Comparison of ENCODE assay signal across 8 mouse cellular contexts in genomic region chr8:84731371-84732177, GRCm38 (mm10). TPM values are rescaled to one million over a fixed set of nuclear protein-coding genes. Genes with fewer than 3 reads are reported as not detected.
DNase-seq lines count a peak whose midpoint lies in the region; ATAC-seq and TF ChIP-seq lines count a peak whose summit lies in the region.

No protein-coding gene starts in this region.

- peak overlapping the region; percentile 5; the same call in 1 of the 2 replicates for H3K4me2 ChIP-seq in heart, embryonic 16.5 days (ENCODE audit: low read depth, low read length)
- no peak overlapping the region; the same call in 1 of the 2 replicates for H3K4me2 ChIP-seq in hindbrain, embryonic 11.5 days (replicated peaks; ENCODE audit: low read depth, low read length)
- H3K4me2 ChIP-seq in midbrain, embryonic 14.5 days (ENCODE audit: low read length): no peak overlapping the region

- H3K4me1 ChIP-seq in heart, embryonic 16.5 days (ENCODE audit: control insufficient read depth, insufficient read depth, low read length): peaks cover 71% of the 10 kb centered on the region
- peaks cover 29% of the 10 kb centered on the region for H3K4me1 ChIP-seq in cortical plate, adult 2 months (ENCODE audit: control insufficient read depth, insufficient read depth, low read length)
- H3K4me1 ChIP-seq in hindbrain, embryonic 11.5 days (replicated peaks; ENCODE audit: control insufficient read depth, insufficient read depth, low read length): peaks cover 12% of the 10 kb centered on the region; the same call in 1 of the 2 replicates
- peaks cover 36% of the 10 kb centered on the region for H3K4me1 ChIP-seq in midbrain, embryonic 14.5 days (ENCODE audit: control insufficient read depth, insufficient read depth, low read length)

- no peaks in the 10 kb centered on the region for H3K27me3 ChIP-seq in heart, embryonic 16.5 days (ENCODE audit: control insufficient read depth, insufficient read depth, low read length)
- H3K27me3 ChIP-seq in hindbrain, embryonic 11.5 days (ENCODE audit: control insufficient read depth, insufficient read depth, low read length): peaks cover 37% of the 10 kb centered on the region
- H3K27me3 ChIP-seq in midbrain, embryonic 14.5 days (ENCODE audit: control insufficient read depth, insufficient read depth, low read length): peaks cover 6% of the 10 kb centered on the region; the same call in 1 of the 2 replicates

- peak overlapping the region; percentile 31 for H3K9ac ChIP-seq in heart, embryonic 16.5 days (ENCODE audit: low read length)
- peak overlapping the region; percentile 49 for H3K9ac ChIP-seq in hindbrain, embryonic 11.5 days (ENCODE audit: low read depth, low read length)
- H3K9ac ChIP-seq in midbrain, embryonic 14.5 days (replicated peaks; ENCODE audit: low read length): no peak overlapping the region

- 55% methylated on average over 11 of the region's 11 CpGs for WGBS in heart, embryonic 16.5 days
- WGBS in hindbrain, embryonic 11.5 days: 66% methylated on average over 11 of the region's 11 CpGs
- WGBS in midbrain, embryonic 14.5 days: 59% methylated on average over 11 of the region's 11 CpGs

- no peak for ATAC-seq in heart, embryonic 16.5 days (replicated peaks; ENCODE audit: extremely low read depth, insufficient read depth, low FRiP score)
- no peak for ATAC-seq in hindbrain, embryonic 11.5 days (ENCODE audit: low FRiP score)
- no peak for ATAC-seq in midbrain, embryonic 14.5 days (ENCODE audit: low FRiP score, low TSS enrichment)

- DNase-seq in heart, postnatal 14 days: no peak
- DNase-seq in hindbrain, embryonic 11.5 days (ENCODE audit: low spot score): no peak
- no peak for DNase-seq in midbrain, embryonic 14.5 days
- no peak for DNase-seq in layer of hippocampus, adult 11-12 months (ENCODE audit: low spot score)
- no peak for DNase-seq in frontal cortex, postnatal 14 days (ENCODE audit: low spot score in 2 of 2)
- DNase-seq in kidney, adult 11 months: no peak

- peak overlapping the region; percentile 86 for H3K27ac ChIP-seq in heart, embryonic 16.5 days (ENCODE audit: low read length)
- peak overlapping the region; percentile 92 for H3K27ac ChIP-seq in cortical plate, adult 2 months (ENCODE audit: insufficient read depth, low read length)
- H3K27ac ChIP-seq in hindbrain, embryonic 11.5 days (ENCODE audit: low read depth, low read length): peak overlapping the region; percentile 62
- peak overlapping the region; percentile 78 for H3K27ac ChIP-seq in midbrain, embryonic 14.5 days (replicated peaks; ENCODE audit: low read depth, low read length)

- intact Hi-C loops in heart, postnatal 14 days (cut with DNase I): no loop called here

- no peaks in the 10 kb centered on the region for H3K36me3 ChIP-seq in heart, embryonic 16.5 days (ENCODE audit: control insufficient read depth, insufficient read depth)
- H3K36me3 ChIP-seq in hindbrain, embryonic 11.5 days (ENCODE audit: control insufficient read depth, insufficient read depth, low read length): no peaks in the 10 kb centered on the region
- no peaks in the 10 kb centered on the region for H3K36me3 ChIP-seq in midbrain, embryonic 14.5 days (ENCODE audit: control insufficient read depth, insufficient read depth, low read length)

- no peak for TF ChIP-seq CTCF in cortical plate, adult 2 months (IDR thresholded peaks at IDR 0.05; ENCODE audit: extremely low read depth, insufficient read depth, low read length)

- no peak overlapping the region for H3K4me3 ChIP-seq in heart, embryonic 16.5 days (ENCODE audit: low read length)
- no peak overlapping the region for H3K4me3 ChIP-seq in cortical plate, adult 2 months (ENCODE audit: insufficient read depth, low read length)
- H3K4me3 ChIP-seq in hindbrain, embryonic 11.5 days (ENCODE audit: low read depth, low read length): no peak overlapping the region
- H3K4me3 ChIP-seq in midbrain, embryonic 14.5 days (replicated peaks; ENCODE audit: low read depth, low read length): no peak overlapping the region

- TF ChIP-seq POLR2A in cortical plate, adult 2 months (IDR thresholded peaks at IDR 0.05; ENCODE audit: extremely low read depth, insufficient read depth, low read length): no peak

- H3K9me3 ChIP-seq in heart, embryonic 16.5 days (replicated peaks; ENCODE audit: control insufficient read depth, low read length): no peaks in the 10 kb centered on the region
- H3K9me3 ChIP-seq in hindbrain, embryonic 11.5 days (ENCODE audit: control insufficient read depth, low read length): no peaks in the 10 kb centered on the region
- H3K9me3 ChIP-seq in midbrain, embryonic 14.5 days (ENCODE audit: control insufficient read depth, low read length): no peaks in the 10 kb centered on the region

RNA-seq across cellular contexts. Expression of gene G430095P16Rik, which starts 8.8 kb away (rescaled TPM):
- polyA plus RNA-seq in heart, embryonic 16.5 days (2015; fragmentation: Nextera tagmentation; extraction: Ambion mirVana): 3.1 and 4.7 TPM in 2 replicates
- under 1 TPM; 0.54 to 0.69 TPM for total RNA-seq in heart, postnatal 14 days (2021)
- 0.30 and 0.42 TPM in 2 replicates for polyA plus RNA-seq in cortical plate, adult 2 months (2012; rRNA removed)
- 2.3 and 2.9 TPM in 2 replicates for polyA plus RNA-seq in hindbrain, embryonic 11.5 days (2014; fragmentation: Nextera tagmentation; extraction: Ambion mirVana)
- 0.67 and 0.91 TPM in 2 replicates for polyA plus RNA-seq in midbrain, embryonic 14.5 days (2014; fragmentation: Nextera tagmentation; extraction: Ambion mirVana)

RNA-seq across cellular contexts. Expression of gene Lyl1, which starts 30.3 kb away (rescaled TPM):
- 10.2 and 12.0 TPM in 2 replicates for polyA plus RNA-seq in heart, embryonic 16.5 days (2015; fragmentation: Nextera tagmentation; extraction: Ambion mirVana)
- total RNA-seq in heart, postnatal 14 days (2021): 1 to 10 TPM; 5.8 to 6.7 TPM
- polyA plus RNA-seq in cortical plate, adult 2 months (2012; rRNA removed): 3.3 and 3.4 TPM in 2 replicates
- 5.3 and 5.4 TPM in 2 replicates for polyA plus RNA-seq in hindbrain, embryonic 11.5 days (2014; fragmentation: Nextera tagmentation; extraction: Ambion mirVana)
- 1.5 and 3.8 TPM in 2 replicates for polyA plus RNA-seq in midbrain, embryonic 14.5 days (2014; fragmentation: Nextera tagmentation; extraction: Ambion mirVana)

RNA-seq across cellular contexts. Expression of gene Nacc1, which starts 43.9 kb away (rescaled TPM):
- 11.7 and 14.4 TPM in 2 replicates for polyA plus RNA-seq in heart, embryonic 16.5 days (2015; fragmentation: Nextera tagmentation; extraction: Ambion mirVana)
- total RNA-seq in heart, postnatal 14 days (2021): 10 to 100 TPM; 35.6 to 40.5 TPM
- polyA plus RNA-seq in cortical plate, adult 2 months (2012; rRNA removed): 86.5 and 86.7 TPM in 2 replicates
- polyA plus RNA-seq in hindbrain, embryonic 11.5 days (2014; fragmentation: Nextera tagmentation; extraction: Ambion mirVana): 19.7 and 20.5 TPM in 2 replicates
- polyA plus RNA-seq in midbrain, embryonic 14.5 days (2014; fragmentation: Nextera tagmentation; extraction: Ambion mirVana): 19.1 and 20.2 TPM in 2 replicates

RNA-seq across cellular contexts. Expression of gene Trmt1, which starts 45.5 kb away (rescaled TPM):
- polyA plus RNA-seq in heart, embryonic 16.5 days (2015; fragmentation: Nextera tagmentation; extraction: Ambion mirVana): 43.2 and 46.7 TPM in 2 replicates
- 10 to 100 TPM; 32.5 to 35.2 TPM for total RNA-seq in heart, postnatal 14 days (2021)
- 145 and 185 TPM in 2 replicates for polyA plus RNA-seq in cortical plate, adult 2 months (2012; rRNA removed)
- 47.9 and 51.1 TPM in 2 replicates for polyA plus RNA-seq in hindbrain, embryonic 11.5 days (2014; fragmentation: Nextera tagmentation; extraction: Ambion mirVana)
- 56.9 and 59.6 TPM in 2 replicates for polyA plus RNA-seq in midbrain, embryonic 14.5 days (2014; fragmentation: Nextera tagmentation; extraction: Ambion mirVana)
